ENCODE assay signal across 17 mouse cellular contexts in the genomic region with DNA sequence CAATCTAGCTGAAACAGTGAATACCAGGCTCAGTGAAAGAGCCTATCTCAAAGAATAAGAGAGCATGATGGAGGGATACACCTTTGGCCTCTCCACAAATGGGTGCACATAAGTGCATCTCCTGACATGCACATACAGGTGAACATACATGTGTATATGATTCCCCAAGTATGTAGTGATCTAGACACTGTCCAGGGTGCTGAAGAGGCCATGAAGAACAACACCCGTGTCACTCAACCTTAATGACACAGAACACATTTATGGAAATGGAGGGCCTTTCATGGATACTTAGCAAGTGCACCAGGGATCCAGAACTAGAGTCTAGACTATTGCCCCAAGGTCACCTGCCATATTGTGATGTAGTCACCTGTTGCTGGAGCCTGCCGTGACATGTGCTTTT. TPM values are rescaled to one million over a fixed set of nuclear protein-coding genes. Genes with fewer than 3 reads are reported as not detected.
DNase-seq lines count a peak whose midpoint lies in the region; ATAC-seq lines count a peak whose summit lies in the region.
"Had no signal": no experiment of that assay in that cellular context is flagged by ENCODE, and none has a peak within 500 bp of the region (broad histone marks: within the 10 kb centered on the region; RNA-seq: fewer than 3 reads in every experiment).

No protein-coding gene starts in this region.

- no peak overlapping the region for H3K4me2 ChIP-seq in hindbrain, embryonic 11.5 days (replicated peaks; ENCODE audit: low read depth, low read length)
- no peak overlapping the region for H3K4me2 ChIP-seq in midbrain, embryonic 11.5 days
- no peak overlapping the region for H3K4me2 ChIP-seq in midbrain, embryonic 14.5 days (ENCODE audit: low read length)
- H3K4me2 ChIP-seq: hindbrain, embryonic 14.5 days; limb, embryonic 15.5 days; lung, embryonic 15.5 days; stomach, embryonic 15.5 days had no signal

- DNase-seq in hindbrain, embryonic 11.5 days (ENCODE audit: low spot score), result peak; percentile 29
- DNase-seq in hindbrain, embryonic 10.5 days (ENCODE audit: low spot score), result no peak
- peak; percentile 69 for DNase-seq in midbrain, embryonic 11.5 days (ENCODE audit: low spot score, missing footprints)
- DNase-seq in midbrain, embryonic 14.5 days, result no peak
- DNase-seq in c-Kit-positive CD71-positive TER-119-negative erythroid progenitor cells, embryonic 14.5 days (ENCODE audit: low read depth), result peak; percentile 1
- no peak for DNase-seq in ovary, postnatal 10 days (ENCODE audit: low spot score)
- no peak for DNase-seq in right cerebral cortex, adult 18-20 months
- DNase-seq: adrenal gland, adult 2 months; cerebellum, adult 8-10 months; kidney, postnatal 36 days; spleen, adult 18-20 months had no signal

- no peak overlapping the region for H3K27ac ChIP-seq in hindbrain, embryonic 11.5 days (ENCODE audit: low read depth, low read length)
- no peak overlapping the region for H3K27ac ChIP-seq in hindbrain, embryonic 10.5 days
- H3K27ac ChIP-seq in midbrain, embryonic 11.5 days (ENCODE audit: low read depth, low read length), result no peak overlapping the region
- no peak overlapping the region for H3K27ac ChIP-seq in midbrain, embryonic 14.5 days (replicated peaks; ENCODE audit: low read depth, low read length)
- H3K27ac ChIP-seq: hindbrain, embryonic 14.5 days; limb, embryonic 15.5 days; lung, embryonic 15.5 days; stomach, embryonic 15.5 days had no signal

- ATAC-seq in hindbrain, embryonic 11.5 days (ENCODE audit: low FRiP score), result no peak
- ATAC-seq in midbrain, embryonic 11.5 days (ENCODE audit: low FRiP score), result no peak
- no peak for ATAC-seq in midbrain, embryonic 14.5 days (ENCODE audit: low FRiP score, low TSS enrichment)
- ATAC-seq: intestine, embryonic 16.5 days had no signal

- no peak overlapping the region for H3K4me3 ChIP-seq in hindbrain, embryonic 11.5 days (ENCODE audit: low read depth, low read length)
- no peak overlapping the region for H3K4me3 ChIP-seq in hindbrain, embryonic 10.5 days
- H3K4me3 ChIP-seq in midbrain, embryonic 11.5 days (ENCODE audit: low read depth, low read length), result no peak overlapping the region
- H3K4me3 ChIP-seq in midbrain, embryonic 14.5 days (replicated peaks; ENCODE audit: low read depth, low read length), result no peak overlapping the region
- H3K4me3 ChIP-seq: limb, embryonic 15.5 days; lung, embryonic 15.5 days; stomach, embryonic 15.5 days had no signal

- no peak overlapping the region for H3K9ac ChIP-seq in hindbrain, embryonic 11.5 days (ENCODE audit: low read depth, low read length)
- H3K9ac ChIP-seq in midbrain, embryonic 11.5 days (ENCODE audit: low read length), result no peak overlapping the region
- H3K9ac ChIP-seq in midbrain, embryonic 14.5 days (replicated peaks; ENCODE audit: low read length), result no peak overlapping the region
- H3K9ac ChIP-seq: hindbrain, embryonic 14.5 days; limb, embryonic 15.5 days; lung, embryonic 15.5 days; stomach, embryonic 15.5 days had no signal

- no peaks in the 10 kb centered on the region for H3K4me1 ChIP-seq in hindbrain, embryonic 11.5 days (replicated peaks; ENCODE audit: control insufficient read depth, insufficient read depth, low read length)
- peaks cover 28% of the 10 kb centered on the region for H3K4me1 ChIP-seq in hindbrain, embryonic 10.5 days (replicated peaks)
- H3K4me1 ChIP-seq in midbrain, embryonic 11.5 days (ENCODE audit: control insufficient read depth, insufficient read depth, low read length), result peaks cover 6% of the 10 kb centered on the region; the same call in 1 of the 2 replicates
- H3K4me1 ChIP-seq in midbrain, embryonic 14.5 days (ENCODE audit: control insufficient read depth, insufficient read depth, low read length), result peaks cover 8% of the 10 kb centered on the region; the same call in 1 of the 2 replicates
- H3K4me1 ChIP-seq: limb, embryonic 15.5 days; lung, embryonic 15.5 days; stomach, embryonic 15.5 days had no signal

- H3K36me3 ChIP-seq in hindbrain, embryonic 11.5 days (ENCODE audit: control insufficient read depth, insufficient read depth, low read length), result no peaks in the 10 kb centered on the region
- no peaks in the 10 kb centered on the region for H3K36me3 ChIP-seq in hindbrain, embryonic 10.5 days
- H3K36me3 ChIP-seq in midbrain, embryonic 11.5 days (ENCODE audit: control insufficient read depth, insufficient read depth, low read length), result no peaks in the 10 kb centered on the region
- H3K36me3 ChIP-seq in midbrain, embryonic 14.5 days (ENCODE audit: control insufficient read depth, insufficient read depth, low read length), result no peaks in the 10 kb centered on the region
- H3K36me3 ChIP-seq: limb, embryonic 15.5 days; lung, embryonic 15.5 days; stomach, embryonic 15.5 days had no signal

- WGBS in hindbrain, embryonic 11.5 days, result 83% methylated on average over 2 of the region's 2 CpGs
- WGBS in hindbrain, embryonic 10.5 days, result 79% methylated on average over 2 of the region's 2 CpGs
- 82% methylated on average over 2 of the region's 2 CpGs for WGBS in midbrain, embryonic 11.5 days
- 86% methylated on average over 2 of the region's 2 CpGs for WGBS in midbrain, embryonic 14.5 days

- no peaks in the 10 kb centered on the region for H3K9me3 ChIP-seq in hindbrain, embryonic 11.5 days (ENCODE audit: control insufficient read depth, low read length)
- H3K9me3 ChIP-seq in hindbrain, embryonic 10.5 days, result no peaks in the 10 kb centered on the region
- H3K9me3 ChIP-seq in midbrain, embryonic 11.5 days (ENCODE audit: control insufficient read depth, low read length), result no peaks in the 10 kb centered on the region
- no peaks in the 10 kb centered on the region for H3K9me3 ChIP-seq in midbrain, embryonic 14.5 days (ENCODE audit: control insufficient read depth, low read length)
- H3K9me3 ChIP-seq: limb, embryonic 15.5 days; lung, embryonic 15.5 days; stomach, embryonic 15.5 days had no signal

- no peaks in the 10 kb centered on the region for H3K27me3 ChIP-seq in hindbrain, embryonic 11.5 days (ENCODE audit: control insufficient read depth, insufficient read depth, low read length)
- H3K27me3 ChIP-seq in hindbrain, embryonic 10.5 days (ENCODE audit: insufficient read depth, poor library complexity, severe bottlenecking), result no peaks in the 10 kb centered on the region; the same call in 1 of the 2 replicates
- no peaks in the 10 kb centered on the region for H3K27me3 ChIP-seq in midbrain, embryonic 11.5 days (ENCODE audit: control insufficient read depth, insufficient read depth, low read length)
- H3K27me3 ChIP-seq in midbrain, embryonic 14.5 days (ENCODE audit: control insufficient read depth, insufficient read depth, low read length), result no peaks in the 10 kb centered on the region
- H3K27me3 ChIP-seq: lung, embryonic 15.5 days; stomach, embryonic 15.5 days had no signal

RNA-seq across cellular contexts. Expression of a gene that starts 56.9 kb away (rescaled TPM):
- not detected in 2 replicates for polyA plus RNA-seq in hindbrain, embryonic 11.5 days (2014; fragmentation: Nextera tagmentation; extraction: Ambion mirVana)
- not detected in 2 replicates for polyA plus RNA-seq in hindbrain, embryonic 10.5 days (2016; fragmentation: Nextera tagmentation; extraction: Ambion mirVana)
- not detected in 2 replicates for polyA plus RNA-seq in midbrain, embryonic 11.5 days (2014; fragmentation: Nextera tagmentation; extraction: Ambion mirVana)
- not detected in 2 replicates for polyA plus RNA-seq in midbrain, embryonic 14.5 days (2014; fragmentation: Nextera tagmentation; extraction: Ambion mirVana)
- polyA plus RNA-seq: adrenal gland, adult 2 months; heart, embryonic 16.5 days; intestine, embryonic 16.5 days; limb, embryonic 15.5 days; lung, embryonic 15.5 days; stomach, embryonic 15.5 days had no signal

Comparison
In these comparisons a context has a peak if more than half of its experiments do, and no peak if none do; other contexts are left out.
1. DNase-seq: peak in hindbrain, embryonic 11.5 days (single experiment), midbrain, embryonic 11.5 days (single experiment) and c-Kit-positive CD71-positive TER-119-negative erythroid progenitor cells, embryonic 14.5 days (single experiment); none in hindbrain, embryonic 10.5 days (single experiment), midbrain, embryonic 14.5 days (single experiment), ovary, postnatal 10 days (single experiment) and right cerebral cortex, adult 18-20 months (single experiment).